Mouse (Mus musculus): ENCODE results near the gene Rabl3.

DNA sequence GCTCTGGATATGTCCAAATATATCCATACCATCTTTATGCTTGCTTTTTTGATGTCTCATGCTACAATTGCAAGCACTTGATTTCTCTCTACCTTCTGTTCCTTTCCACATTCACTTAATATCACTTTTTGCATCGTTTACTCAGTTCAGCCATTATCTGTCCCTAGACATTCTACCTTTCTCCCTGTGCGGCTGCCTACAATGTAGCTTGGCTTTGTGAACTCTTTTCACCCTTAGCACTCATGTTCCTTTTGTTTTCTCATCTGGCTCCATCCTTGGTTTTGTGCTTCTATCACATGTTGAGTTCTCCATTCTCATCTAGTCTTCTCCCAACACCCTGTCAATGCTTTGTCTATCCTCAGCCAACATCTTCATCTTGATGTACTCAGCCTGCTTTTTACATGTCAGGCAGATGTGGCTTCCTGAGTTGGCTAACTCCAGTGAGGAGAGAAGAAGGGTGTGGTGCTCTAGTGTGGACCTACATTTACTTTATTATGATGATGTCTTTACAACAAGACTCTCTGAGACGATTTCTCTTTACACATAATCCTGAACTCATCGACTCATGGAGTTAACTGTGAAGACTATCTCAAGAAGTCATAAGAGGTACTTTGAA, 22.0 kb upstream of the Rabl3 start:
- no peak for TF ChIP-seq POLR2A (IDR thresholded peaks at IDR 0.05; ENCODE audit: borderline replicate concordance, low read depth, low read length)
- no peak for TF ChIP-seq CTCF (IDR thresholded peaks at IDR 0.05; ENCODE audit: low read depth, low read length)
